ENCODE assay signal across 8 mouse cellular contexts in genomic region chr1:22604329-22605044, GRCm38 (mm10).
DNase-seq lines count a peak whose midpoint lies in the region; ATAC-seq and TF ChIP-seq lines count a peak whose summit lies in the region.

No protein-coding gene starts in this region.

- WGBS in hindbrain, embryonic 11.5 days: 72% methylated on average over 18 of the region's 18 CpGs
- WGBS in hindbrain, embryonic 10.5 days: 76% methylated on average over 18 of the region's 18 CpGs
- 62% methylated on average over 18 of the region's 18 CpGs for WGBS in forebrain, postnatal 0 days

- ATAC-seq in hindbrain, embryonic 11.5 days (ENCODE audit: low FRiP score): peak; percentile 27; the same call in 1 of the 2 replicates
- peak; percentile 56 for ATAC-seq in forebrain, postnatal 0 days

- H3K4me2 ChIP-seq in hindbrain, embryonic 11.5 days (replicated peaks; ENCODE audit: low read depth, low read length): no peak overlapping the region
- no peak overlapping the region for H3K4me2 ChIP-seq in forebrain, postnatal 0 days (ENCODE audit: low read depth)

- no peak overlapping the region for H3K27ac ChIP-seq in hindbrain, embryonic 11.5 days (ENCODE audit: low read depth, low read length)
- H3K27ac ChIP-seq in hindbrain, embryonic 10.5 days: no peak overlapping the region
- no peak overlapping the region for H3K27ac ChIP-seq in forebrain, postnatal 0 days (ENCODE audit: low read depth, low read length)

- no peaks in the 10 kb centered on the region for H3K36me3 ChIP-seq in hindbrain, embryonic 11.5 days (ENCODE audit: control insufficient read depth, insufficient read depth, low read length)
- H3K36me3 ChIP-seq in hindbrain, embryonic 10.5 days: no peaks in the 10 kb centered on the region
- H3K36me3 ChIP-seq in forebrain, postnatal 0 days (ENCODE audit: insufficient read depth): no peaks in the 10 kb centered on the region

- H3K4me1 ChIP-seq in hindbrain, embryonic 11.5 days (replicated peaks; ENCODE audit: control insufficient read depth, insufficient read depth, low read length): no peaks in the 10 kb centered on the region
- no peaks in the 10 kb centered on the region for H3K4me1 ChIP-seq in hindbrain, embryonic 10.5 days (replicated peaks)
- no peaks in the 10 kb centered on the region for H3K4me1 ChIP-seq in forebrain, postnatal 0 days (ENCODE audit: insufficient read depth)

- TF ChIP-seq CTCF in forebrain, postnatal 0 days (IDR thresholded peaks at IDR 0.05; ENCODE audit: low read depth): peak; percentile 46

- no peaks in the 10 kb centered on the region for H3K27me3 ChIP-seq in hindbrain, embryonic 11.5 days (ENCODE audit: control insufficient read depth, insufficient read depth, low read length)
- no peaks in the 10 kb centered on the region for H3K27me3 ChIP-seq in hindbrain, embryonic 10.5 days (ENCODE audit: insufficient read depth, poor library complexity, severe bottlenecking)
- H3K27me3 ChIP-seq in forebrain, postnatal 0 days (ENCODE audit: insufficient read depth, low read length): no peaks in the 10 kb centered on the region

- no peak overlapping the region for H3K4me3 ChIP-seq in hindbrain, embryonic 11.5 days (ENCODE audit: low read depth, low read length)
- no peak overlapping the region for H3K4me3 ChIP-seq in hindbrain, embryonic 10.5 days
- H3K4me3 ChIP-seq in forebrain, postnatal 0 days (ENCODE audit: low read depth, low read length): no peak overlapping the region

- H3K9ac ChIP-seq in hindbrain, embryonic 11.5 days (ENCODE audit: low read depth, low read length): no peak overlapping the region
- no peak overlapping the region for H3K9ac ChIP-seq in forebrain, postnatal 0 days

- no peaks in the 10 kb centered on the region for H3K9me3 ChIP-seq in hindbrain, embryonic 11.5 days (ENCODE audit: control insufficient read depth, low read length)
- no peaks in the 10 kb centered on the region for H3K9me3 ChIP-seq in hindbrain, embryonic 10.5 days
- H3K9me3 ChIP-seq in forebrain, postnatal 0 days (ENCODE audit: low read length): no peaks in the 10 kb centered on the region

- DNase-seq in hindbrain, embryonic 11.5 days (ENCODE audit: low spot score): peak; percentile 43
- DNase-seq in hindbrain, embryonic 10.5 days (ENCODE audit: low spot score): no peak
- peak; percentile 7 for DNase-seq in thymus, postnatal 4 days
- DNase-seq in thymus, postnatal 14 days: no peak
- peak; percentile 79 for DNase-seq in forebrain, postnatal 0 days
- DNase-seq in retina, postnatal 1 day: peak; percentile 49
- no peak for DNase-seq in spleen, postnatal 36 days (ENCODE audit: low spot score in 2 of 2)
- DNase-seq in layer of hippocampus, adult 8-10 months (ENCODE audit: low spot score in 2 of 2): no peak

Comparison
In these comparisons a context has a peak if more than half of its experiments do, and no peak if none do; other contexts are left out.
1. DNase-seq: peak in hindbrain, embryonic 11.5 days (single experiment), thymus, postnatal 4 days (single experiment), forebrain, postnatal 0 days (single experiment) and retina, postnatal 1 day (single experiment); none in hindbrain, embryonic 10.5 days (single experiment), thymus, postnatal 14 days (single experiment), spleen, postnatal 36 days (0 of 2) and layer of hippocampus, adult 8-10 months (0 of 2).